Mouse (Mus musculus) limb, embryonic 15.5 days (tissue): ENCODE measurements around the gene Olfr596. TPM values are rescaled to one million over a fixed set of nuclear protein-coding genes. Genes with fewer than 3 reads are reported as not detected.
"Not testable (repeated sequence)": the region's sequence is repeated elsewhere in the genome, so short reads cannot be mapped to it uniquely, and the experiment has no call there.

ENCODE experiments used
- ATAC-seq: fragments of 200-750 bp; cut with Nextera tagmentation; 2 replicates; pipeline ENCODE4 v1.8.0; 2017; ENCODE audit warnings: low read depth, moderate TSS enrichment; ENCODE audit not compliant: insufficient number of reproducible peaks, low FRiP score, low TSS enrichment
- H3K27ac ChIP-seq: fragments of 300-500 bp; sonication (generic); 2 replicates; pipeline ENCODE4 v1.5.1; 2015; ENCODE audit warnings: moderate library complexity, mild to moderate bottlenecking, inconsistent platforms
- H3K27me3 ChIP-seq: fragments of 300-500 bp; sonication (generic); 2 replicates; pipeline ENCODE4 v1.6.1; 2015; ENCODE audit warnings: inconsistent platforms
- H3K36me3 ChIP-seq: fragments of 300-500 bp; sonication (generic); 2 replicates; pipeline ENCODE4 v1.6.1; 2015; ENCODE audit warnings: inconsistent platforms
- H3K4me1 ChIP-seq: fragments of 300-500 bp; sonication (generic); 2 replicates; pipeline ENCODE4 v1.6.1; 2015; ENCODE audit warnings: inconsistent platforms
- H3K4me2 ChIP-seq: fragments of 300-500 bp; sonication (generic); 2 replicates; pipeline ENCODE4 v1.6.1; 2015; ENCODE audit warnings: mild to moderate bottlenecking, inconsistent platforms
- H3K4me3 ChIP-seq: fragments of 300-500 bp; sonication (generic); 2 replicates; pipeline ENCODE4 v1.5.1; 2015; ENCODE audit warnings: mild to moderate bottlenecking, inconsistent platforms
- H3K9ac ChIP-seq: fragments of 300-500 bp; sonication (generic); 2 replicates; pipeline ENCODE4 v1.6.1; 2015; ENCODE audit warnings: inconsistent platforms
- H3K9me3 ChIP-seq: fragments of 300-500 bp; sonication (generic); 2 replicates; pipeline ENCODE4 v1.6.1; 2016; ENCODE audit warnings: inconsistent platforms
- WGBS: fragments of 180-500 bp; shearing (Covaris S2); methylation state at CpG from one replicate; pipeline ENCODE4 v1.1.7; 2015; 5-methylcytosine and 5-hydroxymethylcytosine counted together
- microRNA-seq: library from miRNA; unstranded; fragments of <30 nt; microRNA quantifications from one replicate; pipeline ENCODE4, GENCODE M21; 2016
- polyA plus RNA-seq: library from polyadenylated mRNA; unstranded; fragments of >200 nt; fragmentation: Nextera tagmentation; extraction: Ambion mirVana; gene quantifications from 2 replicates; pipeline ENCODE4 v1.2.1, GENCODE M21; 2015

The Olfr596 gene
- polyA plus RNA-seq: not detected in 2 replicates

GRCm38 (mm10) chr7:103305348-103305747 lies at the start of gene Olfr596:
Gene Olfr596 (plus strand): TSS chr7:103305648.
- H3K36me3 ChIP-seq, H3K4me3 ChIP-seq, H3K4me2 ChIP-seq, H3K9ac ChIP-seq, H3K9me3 ChIP-seq, H3K27me3 ChIP-seq, ATAC-seq, H3K4me1 ChIP-seq, H3K27ac ChIP-seq: not testable (repeated sequence)
- WGBS: 88% methylated on average over 2 of the region's 2 CpGs

- not testable (repeated sequence) for ATAC-seq, H3K4me1 ChIP-seq, H3K4me2 ChIP-seq, H3K36me3 ChIP-seq, H3K9ac ChIP-seq, H3K9me3 ChIP-seq, H3K27me3 ChIP-seq, H3K27ac ChIP-seq, H3K4me3 ChIP-seq
- WGBS: 84% methylated on average over 2 of the region's 2 CpGs
These were observed 10.6 kb downstream of the Olfr596 start, which contains the start of gene Olfr597 for GRCm38 (mm10) chr7:103316015-103316414. Gene Olfr597 (plus strand): TSS chr7:103316315.

- H3K36me3 ChIP-seq: no peaks in the 10 kb centered on the region
- no peak within 1 kb of the TSS for H3K9ac ChIP-seq
- H3K4me3 ChIP-seq: no peak within 1 kb of the TSS
- no peak for ATAC-seq
- no peak within 1 kb of the TSS for H3K4me2 ChIP-seq
- no peaks in the 10 kb centered on the region for H3K9me3 ChIP-seq
- no peak within 1 kb of the TSS for H3K27ac ChIP-seq
- no peaks in the 10 kb centered on the region for H3K27me3 ChIP-seq
- H3K4me1 ChIP-seq: no peaks in the 10 kb centered on the region
These were observed 17.8 kb downstream of the Olfr596 start, which contains the start of gene Olfr598 for GRCm38 (mm10) chr7:103323268-103323667. Gene Olfr598 (plus strand): TSS chr7:103323568.

- Histone ChIP-seq H3K4me2 (no peak within 1 kb of the TSS), H3K4me1 (no peaks in the 10 kb centered on the region), H3K36me3 (no peaks in the 10 kb centered on the region), H3K27ac (no peak within 1 kb of the TSS), H3K27me3 (no peaks in the 10 kb centered on the region), H3K9me3 (no peaks in the 10 kb centered on the region), H3K9ac (no peak within 1 kb of the TSS), H3K4me3 (no peak within 1 kb of the TSS)
- ATAC-seq: no peak
- 82% methylated on average over 1 of the region's 1 CpGs for WGBS
These were observed 30.2 kb downstream of the Olfr596 start, which contains the start of gene Olfr599 for GRCm38 (mm10) chr7:103335617-103336016. Gene Olfr599 (plus strand): TSS chr7:103335917.

- Histone ChIP-seq H3K27me3 (no peaks in the 10 kb centered on the region), H3K27ac (no peak within 1 kb of the TSS), H3K4me3 (no peak within 1 kb of the TSS), H3K4me1 (no peaks in the 10 kb centered on the region), H3K9ac (no peak within 1 kb of the TSS), H3K9me3 (no peaks in the 10 kb centered on the region), H3K36me3 (no peaks in the 10 kb centered on the region), H3K4me2 (no peak within 1 kb of the TSS)
- ATAC-seq: no peak
These were observed 44.1 kb downstream of the Olfr596 start, which contains the start of gene Olfr600 for GRCm38 (mm10) chr7:103349569-103349968. Gene Olfr600 (minus strand): TSS chr7:103349669.

Small RNA genes lying within 50 kb of the gene (microRNA-seq; reads per million reads assigned to microRNA genes)
- gene Gm23550 (not detected), gene Gm25171 (not detected)

Other genes starting within 250 kb of the Olfr596 start
- not detected in 2 replicates for gene Olfr584, start 223.8 kb upstream of the Olfr596 start, polyA plus RNA-seq
- not detected in 2 replicates for gene Olfr585, start 207.9 kb upstream of the Olfr596 start, polyA plus RNA-seq
- not detected in 2 replicates for gene Olfr586, start 180.0 kb upstream of the Olfr596 start, polyA plus RNA-seq
- gene Olfr588-ps1, start 164.8 kb upstream of the Olfr596 start, polyA plus RNA-seq: not detected in 2 replicates
- gene Olfr589, start 149.3 kb upstream of the Olfr596 start, polyA plus RNA-seq: not detected in 2 replicates
- gene Olfr591, start 127.3 kb upstream of the Olfr596 start, polyA plus RNA-seq: not detected in 2 replicates
- gene Olfr592, start 120.8 kb upstream of the Olfr596 start, polyA plus RNA-seq: not detected in 2 replicates
- gene Olfr593, start 93.8 kb upstream of the Olfr596 start, polyA plus RNA-seq: not detected in 2 replicates
- not detected in 2 replicates for gene Olfr594, start 88.7 kb upstream of the Olfr596 start, polyA plus RNA-seq
- not detected in 2 replicates for gene Usp17ld, start 53.1 kb upstream of the Olfr596 start, polyA plus RNA-seq
- not detected in 2 replicates for gene Olfr597, start 10.7 kb downstream of the Olfr596 start, polyA plus RNA-seq
- not detected in 2 replicates for gene Olfr598, start 17.9 kb downstream of the Olfr596 start, polyA plus RNA-seq
- gene Olfr599, start 30.3 kb downstream of the Olfr596 start, polyA plus RNA-seq: not detected in 2 replicates
- gene Olfr600, start 44.0 kb downstream of the Olfr596 start, polyA plus RNA-seq: not detected in 2 replicates
- gene Olfr601, start 57.0 kb downstream of the Olfr596 start, polyA plus RNA-seq: not detected in 2 replicates
- gene Olfr603, start 80.5 kb downstream of the Olfr596 start, polyA plus RNA-seq: not detected in 2 replicates
- not detected in 2 replicates for gene Usp17lc, start 109.4 kb downstream of the Olfr596 start, polyA plus RNA-seq
- gene Olfr605, start 139.8 kb downstream of the Olfr596 start, polyA plus RNA-seq: not detected in 2 replicates
- gene Olfr606, start 143.4 kb downstream of the Olfr596 start, polyA plus RNA-seq: not detected in 2 replicates
- not detected in 2 replicates for gene Olfr607, start 158.5 kb downstream of the Olfr596 start, polyA plus RNA-seq
- gene Olfr608, start 164.2 kb downstream of the Olfr596 start, polyA plus RNA-seq: not detected in 2 replicates
- gene Olfr609, start 192.4 kb downstream of the Olfr596 start, polyA plus RNA-seq: not detected in 2 replicates
- not detected in 2 replicates for gene Olfr610, start 206.5 kb downstream of the Olfr596 start, polyA plus RNA-seq
- gene Olfr611, start 215.2 kb downstream of the Olfr596 start, polyA plus RNA-seq: not detected in 2 replicates
- gene Olfr612, start 237.1 kb downstream of the Olfr596 start, polyA plus RNA-seq: not detected in 2 replicates
- gene Olfr613, start 242.4 kb downstream of the Olfr596 start, polyA plus RNA-seq: not detected in 2 replicates